Mouse (Mus musculus) heart, embryonic 10.5 days (tissue): ENCODE data around the gene Hspa13. TPM values are rescaled to one million over a fixed set of nuclear protein-coding genes. Genes with fewer than 3 reads are reported as not detected.
A peak's percentile ranks its signal among the peaks of the same experiment; 100 is the strongest.

Experiments
- DNase-seq: peaks from one replicate; pipeline ENCODE4 v3.0.0-alpha.2; 2017; ENCODE audit warnings: low spot score
- H3K27ac ChIP-seq: fragments of 300-500 bp; sonication (generic); 2 replicates; pipeline ENCODE4 v1.5.1; 2016; ENCODE audit warnings: mild to moderate bottlenecking
- H3K27me3 ChIP-seq: fragments of 300-500 bp; sonication (generic); 2 replicates; pipeline ENCODE4 v1.6.1; 2016; ENCODE audit warnings: mild to moderate bottlenecking; ENCODE audit not compliant: poor library complexity, insufficient read depth, severe bottlenecking
- H3K36me3 ChIP-seq: fragments of 300-500 bp; sonication (generic); 2 replicates; pipeline ENCODE4 v1.6.1; 2016; ENCODE audit warnings: mild to moderate bottlenecking, moderate library complexity
- H3K4me1 ChIP-seq: fragments of 300-500 bp; sonication (generic); 2 replicates; pipeline ENCODE4 v1.6.1; 2016; ENCODE audit warnings: mild to moderate bottlenecking
- H3K4me3 ChIP-seq: fragments of 300-500 bp; sonication (generic); 2 replicates; pipeline ENCODE4 v1.5.1; 2016; ENCODE audit warnings: mild to moderate bottlenecking, moderate library complexity
- H3K9me3 ChIP-seq: fragments of 300-500 bp; sonication (generic); 2 replicates; pipeline ENCODE4 v1.6.1; 2016; ENCODE audit warnings: mild to moderate bottlenecking, moderate library complexity
- WGBS: fragments of 180-500 bp; shearing (Covaris S2); methylation state at CpG from one replicate; pipeline ENCODE4 v1.1.7; 2016; 5-methylcytosine and 5-hydroxymethylcytosine counted together
- polyA plus RNA-seq: library from polyadenylated mRNA; unstranded; fragments of >200 nt; fragmentation: Nextera tagmentation; extraction: Ambion mirVana; gene quantifications from 2 replicates; pipeline ENCODE4 v1.2.1, GENCODE M21; 2016

Hspa13 gene
- 21.5 and 23.4 TPM in 2 replicates for polyA plus RNA-seq

- DNase-seq: peak; percentile 98
- Histone ChIP-seq H3K4me3 (peak within 1 kb of the TSS; percentile 85), H3K9me3 (no peaks in the 10 kb centered on the region), H3K27ac (peak within 1 kb of the TSS; percentile 88), H3K4me1 (no peaks in the 10 kb centered on the region; the same call in 1 of the 2 replicates), H3K27me3 (no peaks in the 10 kb centered on the region), H3K36me3 (peaks cover 27% of the 10 kb centered on the region)
- WGBS: under 1% methylated on average over 51 of the region's 51 CpGs
Measured at GRCm38 (mm10) chr16:75766388-75767249, at the start of gene Hspa13. Gene Hspa13 (minus strand): TSS chr16:75767104.

DNA sequence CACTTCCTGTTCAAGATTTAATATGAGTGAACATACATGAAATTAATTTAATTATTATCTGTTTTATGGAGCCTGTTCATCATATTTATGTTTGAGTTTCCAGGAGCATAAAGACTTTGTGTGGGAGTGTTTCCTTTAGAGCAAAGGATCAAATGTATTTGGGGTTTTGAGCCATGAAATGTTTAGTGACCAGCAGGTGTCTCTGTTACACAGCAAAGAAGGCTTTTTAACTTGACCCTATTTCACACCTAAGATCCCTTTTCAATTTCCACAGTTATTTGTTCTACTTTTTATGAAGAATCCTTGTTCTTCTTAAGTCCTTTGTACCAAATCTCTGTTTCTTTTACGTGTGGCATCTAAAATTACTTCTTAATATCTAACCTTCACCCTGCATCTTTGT is 12.4 kb upstream of the Hspa13 start:
- WGBS: 42% methylated on average over 1 of the region's 1 CpGs
- Histone ChIP-seq H3K27me3 (no peaks in the 10 kb centered on the region), H3K27ac (no peak overlapping the region), H3K9me3 (no peaks in the 10 kb centered on the region), H3K4me1 (no peaks in the 10 kb centered on the region), H3K36me3 (no peaks in the 10 kb centered on the region), H3K4me3 (no peak overlapping the region)
- no peak for DNase-seq

GRCm38 (mm10) chr16:75773222-75773621 is 6.3 kb upstream of the Hspa13 start:
- H3K27ac ChIP-seq: no peak overlapping the region
- no peaks in the 10 kb centered on the region for H3K9me3 ChIP-seq
- no peak overlapping the region for H3K4me3 ChIP-seq
- no peaks in the 10 kb centered on the region for H3K36me3 ChIP-seq
- H3K27me3 ChIP-seq: no peaks in the 10 kb centered on the region
- no peaks in the 10 kb centered on the region for H3K4me1 ChIP-seq
- DNase-seq: no peak
- 88% methylated on average over 10 of the region's 10 CpGs for WGBS

- Histone ChIP-seq H3K27ac (peak overlapping the region; percentile 88), H3K4me3 (peak overlapping the region; percentile 85), H3K9me3 (no peaks in the 10 kb centered on the region), H3K36me3 (peaks cover 26% of the 10 kb centered on the region), H3K4me1 (no peaks in the 10 kb centered on the region; the same call in 1 of the 2 replicates), H3K27me3 (no peaks in the 10 kb centered on the region)
- 25% methylated on average over 21 of the region's 21 CpGs for whole genome bisulfite sequencing
- no peak for DNase-seq
Measured at GRCm38 (mm10) chr16:75767250-75768002, 522 bp upstream of the Hspa13 start.

- Histone ChIP-seq H3K36me3 (peaks cover 17% of the 10 kb centered on the region), H3K4me1 (no peaks in the 10 kb centered on the region), H3K9me3 (no peaks in the 10 kb centered on the region), H3K27me3 (no peaks in the 10 kb centered on the region), H3K27ac (no peak overlapping the region), H3K4me3 (no peak overlapping the region)
- no peak for DNase-seq
- WGBS: 73% methylated on average over 1 of the region's 1 CpGs
Measured at GRCm38 (mm10) chr16:75752876-75753275, 14.0 kb downstream of the Hspa13 start.

DNA sequence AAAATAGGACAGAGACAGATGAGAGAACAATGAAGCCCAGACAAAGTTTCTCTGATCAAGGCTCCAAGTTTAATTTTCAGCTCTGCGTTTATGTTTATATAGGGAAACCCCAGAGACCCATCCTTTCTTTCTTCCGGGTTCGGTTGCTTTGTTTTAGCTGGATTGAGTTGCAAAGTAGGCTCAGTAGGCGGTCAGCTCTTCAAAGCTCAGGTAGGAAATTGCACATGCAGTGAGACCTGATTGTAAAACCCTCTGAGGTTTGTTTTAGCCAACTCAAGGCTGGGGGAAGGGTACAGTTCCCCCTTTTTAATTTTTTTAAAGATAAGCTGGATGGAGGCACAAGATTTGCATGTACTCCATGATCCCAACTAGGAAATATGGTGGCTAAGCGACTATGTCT is 16.8 kb downstream of the Hspa13 start:
- WGBS: 57% methylated on average over 5 of the region's 5 CpGs
- no peak overlapping the region for H3K27ac ChIP-seq
- H3K36me3 ChIP-seq: peaks cover 3% of the 10 kb centered on the region; the same call in 1 of the 2 replicates
- no peaks in the 10 kb centered on the region for H3K4me1 ChIP-seq
- H3K4me3 ChIP-seq: no peak overlapping the region
- H3K27me3 ChIP-seq: no peaks in the 10 kb centered on the region
- no peaks in the 10 kb centered on the region for H3K9me3 ChIP-seq
- no peak for DNase-seq

DNA sequence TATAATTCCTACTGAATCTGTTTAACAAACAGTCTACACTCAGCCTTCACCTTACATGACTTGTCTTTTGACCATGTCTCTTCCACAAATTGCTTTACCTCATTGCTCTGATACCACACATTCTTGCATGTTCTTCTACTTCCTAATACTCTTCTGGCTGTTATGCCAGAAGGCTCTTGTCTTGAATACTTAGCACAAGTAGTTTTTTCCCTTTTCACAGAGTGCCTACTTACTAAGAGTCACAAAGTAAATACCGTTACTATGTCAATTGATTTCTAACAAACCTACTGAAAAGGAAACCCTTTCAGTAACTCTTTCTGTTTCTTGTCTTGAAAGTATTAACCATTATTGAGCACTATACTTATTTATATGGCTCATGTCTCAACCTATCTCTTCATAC is 18.0 kb downstream of the Hspa13 start:
- 87% methylated on average over 1 of the region's 1 CpGs for WGBS
- DNase-seq: no peak
- no peak overlapping the region for H3K4me3 ChIP-seq
- no peak overlapping the region for H3K27ac ChIP-seq
- H3K27me3 ChIP-seq: no peaks in the 10 kb centered on the region
- H3K9me3 ChIP-seq: no peaks in the 10 kb centered on the region
- H3K36me3 ChIP-seq: no peaks in the 10 kb centered on the region
- no peaks in the 10 kb centered on the region for H3K4me1 ChIP-seq

DNA sequence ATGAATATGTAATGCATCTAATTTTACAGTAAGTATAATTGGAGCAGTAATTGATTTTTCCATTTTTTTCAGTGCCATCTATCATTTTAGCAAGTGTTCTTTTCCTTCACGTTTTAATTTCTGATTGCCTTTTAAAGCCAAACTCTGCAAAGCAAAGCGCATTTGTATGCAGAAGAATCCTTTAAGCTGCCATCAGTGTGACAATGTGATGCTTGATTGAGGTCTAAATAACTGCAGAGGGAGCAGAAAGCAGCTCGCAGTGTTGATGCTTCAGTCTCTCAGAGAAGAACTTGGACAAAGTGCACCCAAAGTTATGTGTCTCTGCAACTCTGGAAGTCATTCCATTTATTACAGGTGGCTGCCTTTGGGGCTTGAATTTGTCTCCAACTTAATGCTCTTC is 22.9 kb downstream of the Hspa13 start:
- DNase-seq: no peak
- H3K4me1 ChIP-seq: no peaks in the 10 kb centered on the region
- no peak overlapping the region for H3K27ac ChIP-seq
- H3K27me3 ChIP-seq: no peaks in the 10 kb centered on the region
- H3K9me3 ChIP-seq: no peaks in the 10 kb centered on the region
- 61% methylated on average over 3 of the region's 3 CpGs for WGBS
- H3K4me3 ChIP-seq: no peak overlapping the region
- H3K36me3 ChIP-seq: no peaks in the 10 kb centered on the region

DNA sequence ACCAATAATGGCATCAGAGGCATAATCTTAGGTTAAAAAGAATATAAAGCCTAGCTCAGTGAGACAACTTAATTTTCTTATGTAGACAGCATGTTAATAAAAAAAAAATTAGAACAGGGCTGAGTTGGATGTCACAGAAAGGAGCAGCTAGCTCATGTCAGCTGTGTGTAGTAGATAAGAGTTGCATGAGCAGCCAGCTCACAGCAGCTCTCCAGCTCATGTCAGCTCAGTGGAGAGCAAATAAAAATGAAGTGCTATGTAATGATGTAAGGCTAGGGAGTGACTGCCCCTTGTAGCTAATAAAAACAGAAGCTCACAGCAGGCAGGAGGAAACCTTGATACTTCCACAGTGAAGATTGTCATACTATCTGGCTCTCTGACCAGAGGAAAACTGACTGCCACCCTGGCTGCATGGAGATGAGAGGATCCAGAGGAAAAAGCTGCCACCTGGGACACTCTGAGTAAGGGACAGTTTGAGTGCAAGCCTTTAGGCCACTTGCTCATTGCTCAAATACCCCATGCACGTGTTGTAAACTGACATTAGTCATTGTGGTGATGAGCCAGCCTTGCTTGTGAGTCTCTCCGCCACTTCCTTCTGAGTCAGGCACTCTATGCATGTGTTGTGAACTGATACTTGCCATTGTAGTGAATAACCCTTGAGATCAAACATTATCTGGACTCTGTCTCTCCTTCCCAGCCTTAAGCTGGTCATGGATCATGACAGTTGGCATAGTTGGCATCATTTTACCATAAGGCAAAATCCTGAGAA is 49.3 kb downstream of the Hspa13 start:
- no peaks in the 10 kb centered on the region for H3K9me3 ChIP-seq
- 61% methylated on average over 2 of the region's 2 CpGs for WGBS
- no peaks in the 10 kb centered on the region for H3K4me1 ChIP-seq
- H3K27ac ChIP-seq: no peak overlapping the region
- H3K27me3 ChIP-seq: no peaks in the 10 kb centered on the region
- DNase-seq: no peak
- no peaks in the 10 kb centered on the region for H3K36me3 ChIP-seq
- H3K4me3 ChIP-seq: no peak overlapping the region

DNA sequence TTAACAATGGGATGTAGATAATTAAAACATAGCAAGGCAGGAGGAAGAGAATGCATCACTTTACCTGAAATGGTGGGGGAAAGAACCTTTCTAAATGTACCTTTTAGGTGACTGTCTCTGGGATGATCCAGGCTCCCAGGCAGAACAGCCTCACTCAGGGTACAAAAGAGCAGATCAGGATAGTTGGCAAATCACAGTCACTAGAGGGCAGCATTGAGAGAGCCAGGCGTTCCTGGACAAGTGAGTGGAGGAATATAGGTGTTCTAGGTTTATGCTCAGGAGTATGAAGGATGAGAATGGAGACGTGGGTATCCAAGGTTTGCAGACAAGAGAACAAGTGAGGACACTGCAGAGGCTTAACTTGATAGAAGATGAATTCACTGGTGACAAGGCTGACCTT is 70.7 kb downstream of the Hspa13 start:
- no peaks in the 10 kb centered on the region for H3K27me3 ChIP-seq
- no peak overlapping the region for H3K27ac ChIP-seq
- no peak for DNase-seq
- no peaks in the 10 kb centered on the region for H3K9me3 ChIP-seq
- WGBS: 19% methylated on average over 2 of the region's 2 CpGs
- H3K36me3 ChIP-seq: no peaks in the 10 kb centered on the region
- H3K4me3 ChIP-seq: no peak overlapping the region
- no peaks in the 10 kb centered on the region for H3K4me1 ChIP-seq
